Mouse (Mus musculus) stomach, embryonic 16.5 days (tissue): ENCODE data around the gene Capn15. TPM values are rescaled to one million over a fixed set of nuclear protein-coding genes. Genes with fewer than 3 reads are reported as not detected.

ENCODE experiments used
- ATAC-seq: fragments of 200-750 bp; cut with Nextera tagmentation; 2 replicates; pipeline ENCODE4 v1.8.0; 2017; ENCODE audit warnings: moderate number of reproducible peaks, moderate TSS enrichment; ENCODE audit not compliant: insufficient read depth, low FRiP score
- H3K27ac ChIP-seq: fragments of 300-500 bp; sonication (generic); 2 replicates; pipeline ENCODE4 v1.5.1; 2014; ENCODE audit warnings: low read length
- H3K27me3 ChIP-seq: fragments of 300-500 bp; sonication (generic); 2 replicates; pipeline ENCODE4 v1.6.1; 2014; ENCODE audit warnings: low read length, control low read depth, mixed read lengths; ENCODE audit not compliant: control insufficient read depth, insufficient read depth
- H3K36me3 ChIP-seq: fragments of 300-500 bp; sonication (generic); 2 replicates; pipeline ENCODE4 v1.6.1; 2014; ENCODE audit warnings: low read length; ENCODE audit not compliant: control insufficient read depth, insufficient read depth
- H3K4me1 ChIP-seq: fragments of 300-500 bp; sonication (generic); 2 replicates; pipeline ENCODE4 v1.6.1; 2014; ENCODE audit warnings: low read length, control low read depth, mixed read lengths; ENCODE audit not compliant: control insufficient read depth, insufficient read depth
- H3K4me2 ChIP-seq: fragments of 300-500 bp; sonication (generic); 2 replicates; pipeline ENCODE4 v1.6.1; 2014; ENCODE audit warnings: low read depth, low read length, mixed read lengths
- H3K4me3 ChIP-seq: fragments of 300-500 bp; sonication (generic); replicated peaks from 2 replicates; pipeline ENCODE4 v1.5.1; 2014; ENCODE audit warnings: mild to moderate bottlenecking, low read length
- H3K9ac ChIP-seq: fragments of 300-500 bp; sonication (generic); 2 replicates; pipeline ENCODE4 v1.6.1; 2014; ENCODE audit warnings: low read length
- H3K9me3 ChIP-seq: fragments of 300-500 bp; sonication (generic); replicated peaks from 2 replicates; pipeline ENCODE4 v1.6.1; 2016; ENCODE audit warnings: low read length, control low read depth; ENCODE audit not compliant: control insufficient read depth
- WGBS: fragments of 180-500 bp; shearing (Covaris S2); extraction: QIAGEN DNeasy Blood & Tissue Kit; methylation state at CpG from one replicate; pipeline ENCODE4 v1.1.7; 2014; 5-methylcytosine and 5-hydroxymethylcytosine counted together
- polyA plus RNA-seq: library from polyadenylated mRNA; unstranded; fragments of >200 nt; fragmentation: Nextera tagmentation; extraction: Ambion mirVana; gene quantifications from 2 replicates; pipeline ENCODE4 v1.2.1, GENCODE M21; 2015

The Capn15 gene
- polyA plus RNA-seq, 1 experiment from 2014 or later = 23.3 TPM

GRCm38 (mm10) chr17:26018388-26018787, 32.8 kb upstream of the Capn15 start:
- 51% methylated on average over 3 of the region's 3 CpGs for WGBS
- ATAC-seq = no peak
- Histone ChIP-seq H3K9ac (no peak overlapping the region), H3K27ac (no peak overlapping the region), H3K27me3 (no peaks in the 10 kb centered on the region), H3K9me3 (no peaks in the 10 kb centered on the region), H3K36me3 (peaks cover 3% of the 10 kb centered on the region; the same call in 1 of the 2 replicates), H3K4me1 (no peaks in the 10 kb centered on the region), H3K4me2 (no peak overlapping the region), H3K4me3 (no peak overlapping the region)

GRCm38 (mm10) chr17:26017949-26018348, 32.4 kb upstream of the Capn15 start:
- Histone ChIP-seq H3K9ac (no peak overlapping the region), H3K27ac (no peak overlapping the region), H3K36me3 (peaks cover 3% of the 10 kb centered on the region; the same call in 1 of the 2 replicates), H3K4me2 (no peak overlapping the region), H3K4me3 (no peak overlapping the region), H3K4me1 (no peaks in the 10 kb centered on the region), H3K9me3 (no peaks in the 10 kb centered on the region), H3K27me3 (no peaks in the 10 kb centered on the region)
- WGBS = 62% methylated on average over 5 of the region's 5 CpGs
- ATAC-seq = no peak

- Histone ChIP-seq H3K27ac (no peak overlapping the region), H3K4me2 (no peak overlapping the region), H3K36me3 (peaks cover 3% of the 10 kb centered on the region; the same call in 1 of the 2 replicates), H3K9ac (no peak overlapping the region), H3K9me3 (no peaks in the 10 kb centered on the region), H3K4me3 (no peak overlapping the region), H3K4me1 (no peaks in the 10 kb centered on the region), H3K27me3 (no peaks in the 10 kb centered on the region)
- 81% methylated on average over 3 of the region's 3 CpGs for WGBS
- ATAC-seq = no peak
Measured at GRCm38 (mm10) chr17:26017021-26017420, 31.4 kb upstream of the Capn15 start.

GRCm38 (mm10) chr17:26013711-26014110, 28.1 kb upstream of the Capn15 start:
- H3K27ac ChIP-seq = no peak overlapping the region
- H3K36me3 ChIP-seq = peaks cover 3% of the 10 kb centered on the region; the same call in 1 of the 2 replicates
- H3K9me3 ChIP-seq = no peaks in the 10 kb centered on the region
- no peaks in the 10 kb centered on the region for H3K27me3 ChIP-seq
- H3K9ac ChIP-seq = no peak overlapping the region
- H3K4me1 ChIP-seq = no peaks in the 10 kb centered on the region
- no peak overlapping the region for H3K4me3 ChIP-seq
- H3K4me2 ChIP-seq = no peak overlapping the region
- WGBS = 88% methylated on average over 10 of the region's 10 CpGs
- ATAC-seq = no peak

GRCm38 (mm10) chr17:26011841-26012460, 26.4 kb upstream of the Capn15 start:
- H3K9me3 ChIP-seq = no peaks in the 10 kb centered on the region
- H3K27me3 ChIP-seq = no peaks in the 10 kb centered on the region
- H3K4me1 ChIP-seq = no peaks in the 10 kb centered on the region
- ATAC-seq = peak; percentile 78
- H3K36me3 ChIP-seq = peaks cover 3% of the 10 kb centered on the region; the same call in 1 of the 2 replicates
- 15% methylated on average over 15 of the region's 15 CpGs for WGBS
- H3K9ac ChIP-seq = no peak overlapping the region
- peak overlapping the region; percentile 25 for H3K4me2 ChIP-seq
- H3K27ac ChIP-seq = no peak overlapping the region
- H3K4me3 ChIP-seq = no peak overlapping the region

DNA sequence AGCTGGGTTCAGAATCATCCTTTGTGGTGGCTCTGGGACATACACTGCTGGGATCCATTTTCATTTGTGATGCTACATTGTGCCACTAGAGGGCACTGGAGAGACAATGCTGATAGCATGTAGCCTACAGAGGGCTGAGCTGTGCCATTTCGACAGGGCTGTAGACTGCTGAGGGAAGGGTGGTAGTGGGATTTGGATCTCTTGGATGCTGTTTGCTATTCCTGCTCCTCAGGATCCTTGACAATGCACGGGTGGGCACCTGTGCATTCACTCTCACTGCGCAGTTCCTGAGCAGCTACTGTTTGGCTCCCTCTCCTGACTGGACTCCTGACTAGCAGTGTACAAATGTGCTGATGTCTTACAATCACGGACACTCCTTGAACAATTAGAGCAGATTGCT, 23.9 kb upstream of the Capn15 start:
- no peak overlapping the region for H3K9ac ChIP-seq
- no peaks in the 10 kb centered on the region for H3K27me3 ChIP-seq
- peaks cover 3% of the 10 kb centered on the region; the same call in 1 of the 2 replicates for H3K36me3 ChIP-seq
- peak; percentile 52 for ATAC-seq
- H3K4me2 ChIP-seq = no peak overlapping the region
- 24% methylated on average over 4 of the region's 4 CpGs for WGBS
- no peaks in the 10 kb centered on the region for H3K9me3 ChIP-seq
- H3K4me1 ChIP-seq = no peaks in the 10 kb centered on the region
- H3K4me3 ChIP-seq = no peak overlapping the region
- no peak overlapping the region for H3K27ac ChIP-seq

GRCm38 (mm10) chr17:26008787-26009186, 23.2 kb upstream of the Capn15 start:
- no peak overlapping the region for H3K4me2 ChIP-seq
- H3K9me3 ChIP-seq = no peaks in the 10 kb centered on the region
- H3K9ac ChIP-seq = no peak overlapping the region
- H3K36me3 ChIP-seq = no peaks in the 10 kb centered on the region
- no peaks in the 10 kb centered on the region for H3K27me3 ChIP-seq
- 83% methylated on average over 7 of the region's 7 CpGs for WGBS
- no peak for ATAC-seq
- H3K4me1 ChIP-seq = no peaks in the 10 kb centered on the region
- no peak overlapping the region for H3K27ac ChIP-seq
- H3K4me3 ChIP-seq = no peak overlapping the region

GRCm38 (mm10) chr17:26008331-26008730, 22.7 kb upstream of the Capn15 start:
- no peak for ATAC-seq
- no peak overlapping the region for H3K27ac ChIP-seq
- no peaks in the 10 kb centered on the region for H3K27me3 ChIP-seq
- H3K4me1 ChIP-seq = no peaks in the 10 kb centered on the region
- no peak overlapping the region for H3K9ac ChIP-seq
- no peak overlapping the region for H3K4me2 ChIP-seq
- no peak overlapping the region for H3K4me3 ChIP-seq
- no peaks in the 10 kb centered on the region for H3K36me3 ChIP-seq
- no peaks in the 10 kb centered on the region for H3K9me3 ChIP-seq

- Histone ChIP-seq H3K4me3 (no peak overlapping the region), H3K27ac (no peak overlapping the region), H3K27me3 (no peaks in the 10 kb centered on the region), H3K9me3 (no peaks in the 10 kb centered on the region), H3K9ac (no peak overlapping the region), H3K4me2 (no peak overlapping the region), H3K4me1 (no peaks in the 10 kb centered on the region), H3K36me3 (no peaks in the 10 kb centered on the region)
- 55% methylated on average over 2 of the region's 2 CpGs for WGBS
- ATAC-seq = no peak
Measured at GRCm38 (mm10) chr17:26007646-26008045, 22.1 kb upstream of the Capn15 start.
